Mouse (Mus musculus): ENCODE results near the gene Ly9. TPM values are rescaled to one million over a fixed set of nuclear protein-coding genes. Genes with fewer than 3 reads are reported as not detected.

Ly9 gene
- 1 to 10 TPM in 1 of 2 experiments, under 1 TPM in 1; 0.89 to 3.0 TPM for total RNA-seq (2021)
- long read RNA-seq, experiment 1 = 0 reads
- long read RNA-seq, experiment 2 = 0 reads

GRCm38 (mm10) chr1:171607176-171607575 is at the start of gene Ly9:
Gene Ly9 (minus strand): TSS chr1:171607410.
- DNase-seq (ENCODE audit: low spot score in 2 of 2) = no peak

- DNase-seq (ENCODE audit: low spot score in 2 of 2) = no peak
Observed at GRCm38 (mm10) chr1:171652734-171653133, 45.5 kb upstream of the Ly9 start, which contains the start of gene Slamf7. Gene Slamf7 (minus strand): TSS chr1:171653035.

GRCm38 (mm10) chr1:171648840-171649239 is 41.6 kb upstream of the Ly9 start:
- DNase-seq (ENCODE audit: low spot score in 2 of 2) = no peak

GRCm38 (mm10) chr1:171647716-171648115 is 40.5 kb upstream of the Ly9 start:
- DNase-seq (ENCODE audit: low spot score in 2 of 2) = no peak

GRCm38 (mm10) chr1:171646429-171646940 is 39.3 kb upstream of the Ly9 start:
- DNase-seq (ENCODE audit: low spot score in 2 of 2) = no peak

- no peak for DNase-seq (ENCODE audit: low spot score in 2 of 2)
Observed at GRCm38 (mm10) chr1:171643612-171644011, 36.4 kb upstream of the Ly9 start.

- no peak for DNase-seq (ENCODE audit: low spot score in 2 of 2)
Observed at GRCm38 (mm10) chr1:171640796-171641195, 33.6 kb upstream of the Ly9 start.

GRCm38 (mm10) chr1:171638686-171639085 is 31.5 kb upstream of the Ly9 start:
- DNase-seq (ENCODE audit: low spot score in 2 of 2) = no peak

GRCm38 (mm10) chr1:171637101-171637500 is 29.9 kb upstream of the Ly9 start:
- no peak for DNase-seq (ENCODE audit: low spot score in 2 of 2)

GRCm38 (mm10) chr1:171635696-171636095 is 28.5 kb upstream of the Ly9 start:
- DNase-seq (ENCODE audit: low spot score in 2 of 2) = no peak

GRCm38 (mm10) chr1:171631447-171631846 is 24.2 kb upstream of the Ly9 start:
- no peak for DNase-seq (ENCODE audit: low spot score in 2 of 2)

GRCm38 (mm10) chr1:171630912-171631311 is 23.7 kb upstream of the Ly9 start:
- DNase-seq (ENCODE audit: low spot score in 2 of 2) = no peak

GRCm38 (mm10) chr1:171630041-171630440 is 22.8 kb upstream of the Ly9 start:
- DNase-seq (ENCODE audit: low spot score in 2 of 2) = no peak

GRCm38 (mm10) chr1:171629168-171629567 is 22.0 kb upstream of the Ly9 start:
- DNase-seq (ENCODE audit: low spot score in 2 of 2) = no peak

GRCm38 (mm10) chr1:171627801-171628200 is 20.6 kb upstream of the Ly9 start:
- no peak for DNase-seq (ENCODE audit: low spot score in 2 of 2)

- no peak for DNase-seq (ENCODE audit: low spot score in 2 of 2)
Observed at GRCm38 (mm10) chr1:171620091-171620490, 12.9 kb upstream of the Ly9 start.

GRCm38 (mm10) chr1:171619645-171620044 is 12.4 kb upstream of the Ly9 start:
- DNase-seq (ENCODE audit: low spot score in 2 of 2) = no peak

GRCm38 (mm10) chr1:171619001-171619400 is 11.8 kb upstream of the Ly9 start:
- DNase-seq (ENCODE audit: low spot score in 2 of 2) = no peak

GRCm38 (mm10) chr1:171616881-171617515 is 9.8 kb upstream of the Ly9 start:
- no peak for DNase-seq (ENCODE audit: low spot score in 2 of 2)

- DNase-seq (ENCODE audit: low spot score in 2 of 2) = no peak
Observed at GRCm38 (mm10) chr1:171613962-171614361, 6.8 kb upstream of the Ly9 start.

GRCm38 (mm10) chr1:171610781-171611180 is 3.6 kb upstream of the Ly9 start:
- DNase-seq (ENCODE audit: low spot score in 2 of 2) = no peak

- no peak for DNase-seq (ENCODE audit: low spot score in 2 of 2)
Observed at GRCm38 (mm10) chr1:171610026-171610425, 2.8 kb upstream of the Ly9 start.

- no peak for DNase-seq (ENCODE audit: low spot score in 2 of 2)
Observed at GRCm38 (mm10) chr1:171606656-171607055, 554 bp downstream of the Ly9 start.
